Mouse (Mus musculus): ENCODE data around the gene Tex48. TPM values are rescaled to one million over a fixed set of nuclear protein-coding genes. Genes with fewer than 3 reads are reported as not detected.

Gene Tex48
- polyA plus RNA-seq (2012; rRNA removed), result 0.12 TPM in 1 of 2 replicates, not detected in the other

GRCm38 (mm10) chr4:63622378-63622835, at the start of gene Tex48:
Tex48 (minus strand) TSS chr4:63622428.

GRCm38 (mm10) chr4:63663279-63663678, 41.1 kb upstream of the Tex48 start, which contains the start of gene Gm11214:
Gm11214 (minus strand) TSS chr4:63663379.

GRCm38 (mm10) chr4:63604945-63605344, 17.3 kb downstream of the Tex48 start, which contains the start of gene Gm11213:
Gm11213 (minus strand) TSS chr4:63605261.

GRCm38 (mm10) chr4:63558407-63559081, 63.7 kb downstream of the Tex48 start, which contains the start of gene Tmem268:
Tmem268 (plus strand) TSS chr4:63558781.

Other genes with a start within 250 kb of the Tex48 start
- gene Akna, start 219.1 kb downstream of the Tex48 start, polyA plus RNA-seq (2012; rRNA removed), result 2.7 and 3.5 TPM in 2 replicates
- gene Whrn, start 126.4 kb downstream of the Tex48 start, polyA plus RNA-seq (2012; rRNA removed), result 19.8 and 20.8 TPM in 2 replicates
- 200 and 228 TPM in 2 replicates for gene Atp6v1g1, start 77.7 kb downstream of the Tex48 start, polyA plus RNA-seq (2012; rRNA removed)
- 4.1 TPM in 2 replicates for gene Tmem268, start 63.6 kb downstream of the Tex48 start, polyA plus RNA-seq (2012; rRNA removed)
- gene Gm11213, start 17.2 kb downstream of the Tex48 start, polyA plus RNA-seq (2012; rRNA removed), result not detected in 2 replicates
- gene Gm11214, start 41.0 kb upstream of the Tex48 start, polyA plus RNA-seq (2012; rRNA removed), result not detected in 2 replicates
- gene Tnfsf15, start 122.7 kb upstream of the Tex48 start, polyA plus RNA-seq (2012; rRNA removed), result 0.01 and 0.03 TPM in 2 replicates
- 0.01 and 0.03 TPM in 2 replicates for gene Tnfsf8, start 238.9 kb upstream of the Tex48 start, polyA plus RNA-seq (2012; rRNA removed)

Measured in central nervous system, embryonic 18 days (tissue).